Mouse (Mus musculus): Measurements from ENCODE around the gene Napb. TPM values are rescaled to one million over a fixed set of nuclear protein-coding genes. Genes with fewer than 3 reads are reported as not detected.

Napb gene
- polyA plus RNA-seq, 1 experiment: 0.40 TPM

DNA sequence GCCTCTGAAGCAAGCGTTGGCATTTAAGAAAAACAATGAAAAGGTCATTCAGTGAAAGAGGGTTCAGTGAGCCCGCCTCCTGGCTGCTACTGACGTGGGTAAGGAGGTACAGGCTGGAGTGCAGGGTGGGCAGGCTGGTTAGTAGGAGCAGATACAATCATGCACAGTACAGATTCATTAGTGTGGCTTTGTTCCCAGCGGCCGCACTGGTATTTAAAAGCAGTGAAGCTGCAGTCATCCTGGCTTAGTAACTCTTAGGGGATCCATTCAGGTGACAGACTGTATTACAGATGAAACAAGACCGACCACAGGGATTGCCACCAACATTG is 25.1 kb downstream of the Napb start:
- Histone ChIP-seq H3K4me1 (ENCODE audit: control insufficient read depth, insufficient read depth, insufficient read length, low read length) (no peaks in the 10 kb centered on the region), H3K27ac (replicated peaks; ENCODE audit: low read depth, low read length) (no peak overlapping the region), H3K4me3 (ENCODE audit: insufficient read depth, low read depth, low read length) (no peak overlapping the region)

DNA sequence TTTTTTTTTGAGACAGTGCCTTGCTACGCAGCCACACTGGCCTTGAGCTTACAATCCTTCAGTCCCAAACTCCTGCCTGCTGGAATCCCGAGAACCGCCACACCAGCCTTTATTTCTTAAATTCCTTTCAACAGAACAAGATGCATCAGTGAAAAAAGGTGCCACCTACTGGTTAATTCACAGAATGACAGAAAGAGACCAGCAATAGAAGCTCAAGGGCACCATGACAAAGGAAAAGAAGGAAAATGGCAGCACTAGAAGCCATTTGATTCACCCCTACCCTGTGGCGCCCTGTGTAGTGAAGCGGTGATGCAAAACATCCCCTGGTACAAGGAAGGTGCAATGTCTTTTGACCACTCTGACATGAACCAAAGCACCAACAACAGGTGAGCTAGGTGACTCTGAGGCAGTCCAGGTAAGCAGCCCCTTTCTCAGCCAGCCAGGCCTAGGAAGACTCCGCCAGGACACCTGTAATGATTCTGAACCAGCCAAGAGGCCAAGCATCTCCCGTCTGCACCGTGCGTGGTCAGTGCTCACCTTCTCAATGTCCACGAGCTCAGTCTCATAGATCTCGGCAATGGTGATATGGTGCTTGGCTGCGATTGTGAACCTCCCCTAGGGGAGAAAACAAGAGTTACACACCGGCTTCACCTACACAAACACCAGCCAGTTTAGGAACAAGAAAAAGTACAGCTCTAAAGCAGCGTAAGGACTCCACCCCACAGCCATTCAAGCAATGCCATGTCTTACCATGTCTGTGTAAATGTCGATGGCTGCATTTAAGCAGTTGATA is 25.7 kb downstream of the Napb start:
- Histone ChIP-seq H3K4me3 (ENCODE audit: insufficient read depth, low read depth, low read length) (no peak overlapping the region), H3K4me1 (ENCODE audit: control insufficient read depth, insufficient read depth, insufficient read length, low read length) (no peaks in the 10 kb centered on the region), H3K27ac (replicated peaks; ENCODE audit: low read depth, low read length) (no peak overlapping the region)

DNA sequence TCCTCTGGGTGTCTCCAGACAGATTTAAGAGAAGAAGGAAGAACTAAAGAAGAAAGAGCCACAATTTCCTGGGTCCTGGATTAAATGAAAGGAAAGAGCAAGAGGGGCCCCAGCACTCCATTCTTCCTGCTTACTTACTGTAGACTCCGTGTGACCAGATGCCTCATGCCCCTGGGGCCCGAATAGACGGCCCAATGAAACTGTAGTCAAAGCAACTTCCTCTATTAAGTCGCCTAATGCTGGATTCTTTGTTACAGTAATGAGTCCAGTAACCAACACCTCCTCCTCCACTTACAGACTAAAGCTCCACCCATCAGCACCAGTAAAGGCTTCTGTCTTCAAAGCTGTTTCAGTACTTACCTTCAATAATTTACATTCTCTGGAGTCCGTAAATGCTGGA is 33.7 kb downstream of the Napb start:
- no peaks in the 10 kb centered on the region for H3K4me1 ChIP-seq (ENCODE audit: control insufficient read depth, insufficient read depth, insufficient read length, low read length)
- H3K27ac ChIP-seq (replicated peaks; ENCODE audit: low read depth, low read length): no peak overlapping the region
- no peak overlapping the region for H3K4me3 ChIP-seq (ENCODE audit: insufficient read depth, low read depth, low read length)

DNA sequence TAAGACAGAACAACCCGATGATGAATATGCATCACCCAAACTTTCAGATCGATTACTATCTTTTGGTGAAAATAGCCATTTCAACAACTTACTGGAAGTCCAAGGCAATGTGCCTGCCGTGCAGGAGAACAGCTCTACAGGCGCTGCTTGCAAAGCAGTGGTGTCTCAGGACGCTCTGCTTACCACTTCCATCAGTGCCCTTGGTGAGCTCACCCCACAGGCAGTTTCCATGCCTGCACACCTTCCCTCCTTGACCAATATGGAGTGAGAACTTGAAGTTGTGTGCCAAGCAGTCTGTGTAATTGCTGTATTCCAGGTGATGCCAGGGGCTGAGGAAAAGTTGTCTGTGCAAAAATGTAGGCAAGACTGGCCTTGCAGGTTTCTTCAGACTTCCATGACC is 41.5 kb downstream of the Napb start:
- H3K4me3 ChIP-seq (ENCODE audit: insufficient read depth, low read depth, low read length): no peak overlapping the region
- H3K4me1 ChIP-seq (ENCODE audit: control insufficient read depth, insufficient read depth, insufficient read length, low read length): peaks cover 2% of the 10 kb centered on the region; the same call in 1 of the 2 replicates
- H3K27ac ChIP-seq (replicated peaks; ENCODE audit: low read depth, low read length): no peak overlapping the region

DNA sequence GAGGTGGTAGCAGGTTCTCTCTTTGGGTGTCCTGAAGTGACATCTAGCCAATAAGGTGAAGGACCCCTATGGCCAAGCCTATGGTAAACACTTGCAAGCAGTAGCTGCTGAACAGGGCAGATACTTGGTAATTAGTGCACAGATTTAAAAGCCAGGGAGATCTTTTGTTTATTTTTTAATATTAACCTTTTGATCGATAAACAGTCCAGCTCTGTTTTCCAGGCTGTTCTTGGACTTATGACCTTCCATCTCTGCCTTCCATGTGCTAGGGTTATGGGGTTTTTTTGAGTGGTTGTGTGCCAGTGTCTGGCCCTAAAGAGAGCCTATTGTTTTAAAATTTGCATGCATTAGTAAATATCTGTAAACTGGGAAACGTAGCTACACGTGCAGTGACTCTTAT is 42.0 kb downstream of the Napb start:
- peaks cover 2% of the 10 kb centered on the region; the same call in 1 of the 2 replicates for H3K4me1 ChIP-seq (ENCODE audit: control insufficient read depth, insufficient read depth, insufficient read length, low read length)
- H3K27ac ChIP-seq (replicated peaks; ENCODE audit: low read depth, low read length): no peak overlapping the region
- no peak overlapping the region for H3K4me3 ChIP-seq (ENCODE audit: insufficient read depth, low read depth, low read length)

DNA sequence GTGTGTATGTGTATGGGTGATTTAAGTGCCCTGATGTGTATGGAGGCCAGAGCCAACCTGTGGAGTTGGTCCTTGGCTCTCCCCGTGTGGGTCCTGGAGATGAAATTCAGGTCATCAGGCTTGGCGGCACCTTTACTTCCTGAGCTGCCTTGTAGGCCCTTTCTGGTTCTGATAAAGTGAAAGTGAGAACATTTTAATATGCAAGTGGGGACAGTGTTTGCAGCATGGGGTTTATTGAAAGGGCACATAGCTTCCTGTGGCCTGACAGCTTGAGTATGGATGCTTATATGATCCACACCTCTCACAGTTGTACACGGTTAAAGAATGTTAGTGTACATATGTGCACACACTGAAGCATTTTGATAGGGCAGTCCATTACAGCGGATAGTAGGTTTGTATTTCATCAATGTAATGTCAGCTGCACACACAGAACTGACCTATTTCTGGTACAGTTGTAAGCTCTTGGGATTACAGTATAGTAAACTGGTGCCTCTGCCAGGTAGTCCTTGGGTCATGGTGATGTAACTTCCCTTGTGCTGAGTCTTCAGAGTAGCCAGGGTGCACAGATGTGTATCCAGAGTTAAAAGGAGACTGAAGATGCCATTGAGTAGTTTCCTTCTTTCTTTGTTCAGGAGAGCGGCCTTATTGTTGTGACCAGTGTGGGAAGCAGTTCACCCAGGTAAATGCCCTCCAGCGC is 42.7 kb downstream of the Napb start:
- H3K27ac ChIP-seq (replicated peaks; ENCODE audit: low read depth, low read length): no peak overlapping the region
- H3K4me1 ChIP-seq (ENCODE audit: control insufficient read depth, insufficient read depth, insufficient read length, low read length): peaks cover 2% of the 10 kb centered on the region
- H3K4me3 ChIP-seq (ENCODE audit: insufficient read depth, low read depth, low read length): no peak overlapping the region

DNA sequence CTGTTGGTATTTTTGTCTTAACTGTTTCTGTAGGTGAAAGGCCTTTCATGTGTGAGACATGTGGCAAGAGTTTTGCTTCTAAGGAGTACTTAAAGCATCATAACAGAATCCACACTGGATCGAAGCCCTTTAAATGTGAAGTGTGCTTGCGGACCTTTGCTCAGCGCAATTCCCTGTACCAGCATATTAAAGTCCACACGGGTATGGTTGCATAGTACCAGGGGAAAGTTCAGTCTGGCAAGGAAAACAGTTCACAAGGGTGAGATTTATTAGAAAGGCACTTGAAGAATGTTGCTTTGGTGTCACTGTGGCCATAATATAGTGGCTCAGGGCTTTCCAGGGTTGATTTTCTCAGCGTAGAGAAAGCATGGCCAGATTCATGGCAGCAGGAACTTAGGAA is 44.3 kb downstream of the Napb start:
- H3K27ac ChIP-seq (replicated peaks; ENCODE audit: low read depth, low read length): no peak overlapping the region
- H3K4me3 ChIP-seq (ENCODE audit: insufficient read depth, low read depth, low read length): no peak overlapping the region
- H3K4me1 ChIP-seq (ENCODE audit: control insufficient read depth, insufficient read depth, insufficient read length, low read length): peaks cover 2% of the 10 kb centered on the region

DNA sequence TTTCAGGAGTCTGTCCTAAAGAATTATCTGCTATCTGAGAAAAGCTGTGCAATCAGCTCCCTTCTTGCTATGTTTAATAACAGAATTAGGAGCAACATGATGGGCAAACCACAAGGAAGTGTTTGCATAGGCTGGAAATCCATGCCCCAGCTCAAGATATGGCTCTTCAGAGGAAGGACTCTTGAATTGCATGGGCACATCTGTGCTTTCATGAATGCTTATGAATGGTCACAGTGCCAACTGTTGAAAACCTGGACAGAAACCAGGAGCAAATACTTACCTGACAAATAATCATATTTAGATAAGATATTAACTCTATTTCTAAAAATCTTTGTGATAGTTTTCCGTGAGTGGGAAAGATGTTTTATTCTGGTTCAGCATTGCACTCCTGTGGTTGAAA is 45.4 kb downstream of the Napb start:
- H3K27ac ChIP-seq (replicated peaks; ENCODE audit: low read depth, low read length): no peak overlapping the region
- peaks cover 8% of the 10 kb centered on the region for H3K4me1 ChIP-seq (ENCODE audit: control insufficient read depth, insufficient read depth, insufficient read length, low read length)
- H3K4me3 ChIP-seq (ENCODE audit: insufficient read depth, low read depth, low read length): no peak overlapping the region

DNA sequence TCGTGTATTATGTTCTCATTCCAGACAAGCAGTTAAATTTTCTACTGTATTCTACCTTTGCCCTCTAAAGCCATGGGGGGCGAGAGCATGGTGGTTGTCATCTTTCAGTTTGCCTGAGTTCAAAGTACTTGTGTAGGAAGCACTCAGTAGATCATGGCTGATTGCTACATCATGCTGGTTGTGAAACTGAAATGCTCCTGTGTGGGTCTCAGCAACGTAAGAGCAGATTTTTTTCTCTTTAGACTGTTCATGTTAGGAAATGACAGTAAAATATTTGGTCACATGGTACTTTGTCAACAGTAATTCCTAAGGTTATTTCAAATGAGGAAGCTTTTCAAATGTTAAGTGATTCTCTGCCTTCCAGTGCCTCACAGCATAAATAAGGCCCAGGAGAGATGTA is 46.6 kb downstream of the Napb start:
- Histone ChIP-seq H3K4me1 (ENCODE audit: control insufficient read depth, insufficient read depth, insufficient read length, low read length) (peaks cover 8% of the 10 kb centered on the region), H3K4me3 (ENCODE audit: insufficient read depth, low read depth, low read length) (no peak overlapping the region), H3K27ac (replicated peaks; ENCODE audit: low read depth, low read length) (no peak overlapping the region)

DNA sequence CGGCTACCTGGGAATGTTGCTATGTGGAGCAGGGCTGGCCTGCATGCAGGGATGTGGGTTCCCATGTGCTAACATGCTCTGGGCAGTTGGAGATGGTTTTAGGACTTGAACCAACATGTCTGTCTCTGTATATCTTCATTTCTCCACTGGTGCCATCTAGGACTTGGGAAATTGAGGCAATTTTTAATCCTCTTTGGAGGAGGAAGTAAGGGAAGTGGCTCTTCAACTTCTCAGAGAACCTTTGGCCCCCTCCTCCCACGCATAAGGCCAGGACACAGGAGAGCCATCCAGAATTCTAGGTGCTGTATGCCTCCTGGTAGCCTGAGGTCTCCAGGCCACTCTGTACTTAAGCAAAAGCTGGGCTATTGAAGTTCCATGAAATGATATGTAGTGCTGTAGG is 47.3 kb downstream of the Napb start:
- H3K4me1 ChIP-seq (ENCODE audit: control insufficient read depth, insufficient read depth, insufficient read length, low read length): peaks cover 8% of the 10 kb centered on the region
- no peak overlapping the region for H3K4me3 ChIP-seq (ENCODE audit: insufficient read depth, low read depth, low read length)
- no peak overlapping the region for H3K27ac ChIP-seq (replicated peaks; ENCODE audit: low read depth, low read length)

DNA sequence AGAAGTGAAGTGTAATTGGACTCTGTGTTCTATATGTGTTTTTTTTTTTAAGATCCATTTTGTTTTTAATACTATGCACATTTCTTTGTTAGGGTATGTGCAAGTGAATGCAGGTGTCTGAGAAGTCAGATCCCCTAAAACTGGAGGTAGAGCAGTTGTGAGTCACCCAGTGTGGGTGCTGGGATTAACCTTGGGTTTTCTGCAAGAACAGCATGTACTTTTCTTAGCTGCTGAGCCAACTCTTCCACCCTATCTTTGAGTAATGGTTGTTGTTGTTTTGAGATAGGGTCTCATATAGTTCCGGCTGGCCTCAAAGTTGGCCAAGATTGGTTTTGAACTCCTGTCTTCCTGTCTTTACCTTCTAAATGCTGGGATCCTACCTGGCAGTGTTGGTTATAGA is 49.2 kb downstream of the Napb start:
- Histone ChIP-seq H3K27ac (replicated peaks; ENCODE audit: low read depth, low read length) (no peak overlapping the region), H3K4me3 (ENCODE audit: insufficient read depth, low read depth, low read length) (no peak overlapping the region), H3K4me1 (ENCODE audit: control insufficient read depth, insufficient read depth, insufficient read length, low read length) (peaks cover 6% of the 10 kb centered on the region)

DNA sequence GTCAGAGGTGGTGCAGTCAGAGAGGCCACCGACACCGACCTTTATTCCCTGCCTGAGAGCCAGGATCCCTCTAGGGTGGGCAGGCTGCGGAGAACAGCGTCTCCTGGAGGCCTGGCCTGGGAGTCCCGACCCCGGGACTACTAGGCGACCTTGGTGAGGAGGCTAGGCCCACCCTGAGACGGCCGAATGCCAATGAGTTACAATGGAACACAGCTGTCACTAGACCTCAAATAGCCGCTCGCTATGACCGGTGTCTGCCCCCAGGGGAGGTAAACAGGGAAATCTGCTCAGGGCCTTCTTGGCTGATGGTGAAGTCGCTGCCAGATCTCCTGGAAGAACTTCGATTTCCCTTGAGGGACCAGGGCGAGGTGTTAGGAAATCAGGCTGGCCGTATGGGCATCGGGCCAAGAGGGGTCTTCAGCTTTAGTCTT is 50.8 kb downstream of the Napb start:
- Histone ChIP-seq H3K4me1 (ENCODE audit: control insufficient read depth, insufficient read depth, insufficient read length, low read length) (peaks cover 6% of the 10 kb centered on the region), H3K27ac (replicated peaks; ENCODE audit: low read depth, low read length) (peak overlapping the region; percentile 43), H3K4me3 (ENCODE audit: insufficient read depth, low read depth, low read length) (peak overlapping the region; percentile 78)

DNA sequence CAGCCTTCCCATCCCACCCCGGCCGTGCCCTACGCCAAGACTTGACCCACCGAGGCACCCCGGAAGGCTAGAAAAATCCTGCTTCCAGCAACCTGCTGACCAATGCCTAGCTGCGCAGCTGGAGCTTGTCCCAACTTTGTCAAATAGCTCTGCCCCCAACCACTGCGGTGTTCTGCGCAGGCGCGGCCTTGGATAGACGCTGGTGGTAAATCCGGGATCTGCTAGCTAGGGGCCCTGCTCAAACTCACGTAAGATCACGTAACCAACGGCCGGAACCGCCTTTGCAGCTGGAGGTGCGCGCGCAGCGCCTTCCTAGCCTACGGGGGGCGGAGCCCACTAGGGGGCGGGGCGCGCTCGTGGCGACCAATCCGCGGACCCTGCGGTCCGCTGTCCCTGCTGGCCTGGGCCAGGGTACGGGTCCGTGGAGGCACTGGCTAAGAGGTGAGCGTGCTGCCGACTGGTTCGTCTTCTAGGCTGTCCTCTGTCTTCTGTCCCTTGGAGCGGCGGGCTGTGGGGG is 51.4 kb downstream of the Napb start, which contains the start of gene Gzf1:
Gene Gzf1, plus strand, starts transcription at position 249 of the 517 bp plus-strand sequence.
- Histone ChIP-seq H3K4me1 (ENCODE audit: control insufficient read depth, insufficient read depth, insufficient read length, low read length) (peaks cover 6% of the 10 kb centered on the region), H3K27ac (replicated peaks; ENCODE audit: low read depth, low read length) (peak within 1 kb of the TSS; percentile 82), H3K4me3 (ENCODE audit: insufficient read depth, low read depth, low read length) (peak within 1 kb of the TSS; percentile 81)

DNA sequence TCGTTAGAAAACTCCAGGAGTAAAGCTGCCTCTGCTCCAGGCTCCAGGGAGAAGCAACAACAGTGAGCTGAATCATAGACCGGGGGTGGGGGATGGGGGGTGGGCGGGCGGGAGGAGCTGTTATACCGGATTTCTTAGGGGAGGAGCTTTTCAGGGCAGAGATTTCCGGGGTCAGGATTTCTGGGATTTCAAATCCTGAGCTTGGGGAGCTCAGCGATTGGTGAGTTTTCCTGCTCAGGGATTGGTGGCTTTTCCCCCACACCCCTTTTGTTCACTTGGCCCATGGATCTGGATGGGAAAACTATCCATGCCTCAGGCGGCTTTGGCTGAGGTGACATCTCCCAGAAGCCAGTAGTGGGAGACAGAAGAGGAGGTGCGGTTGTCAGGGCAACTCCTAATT is 52.9 kb downstream of the Napb start:
- H3K4me1 ChIP-seq (ENCODE audit: control insufficient read depth, insufficient read depth, insufficient read length, low read length): peaks cover 6% of the 10 kb centered on the region; the same call in 1 of the 2 replicates
- H3K27ac ChIP-seq (replicated peaks; ENCODE audit: low read depth, low read length): peak overlapping the region; percentile 74
- H3K4me3 ChIP-seq (ENCODE audit: insufficient read depth, low read depth, low read length): peak overlapping the region; percentile 24; the same call in 1 of the 2 replicates

DNA sequence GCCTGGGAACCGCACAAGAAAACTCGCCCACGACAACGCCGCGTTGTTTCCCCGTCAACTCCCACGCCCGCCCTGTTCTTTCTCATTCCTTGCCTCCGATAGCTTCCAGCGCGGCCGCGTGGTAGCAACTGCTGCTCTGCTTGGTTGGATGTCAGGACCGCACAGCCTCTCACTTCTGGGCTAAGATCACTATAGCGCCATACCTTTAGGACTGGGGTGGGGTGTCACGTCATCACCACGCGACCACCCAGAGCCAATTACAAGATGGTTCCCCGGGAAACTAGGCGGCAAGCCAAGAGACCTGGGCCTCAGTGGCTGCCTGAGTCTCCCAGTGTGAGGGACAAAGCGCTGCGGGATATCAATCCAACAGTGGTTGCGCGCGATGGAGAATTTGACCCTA is 54.5 kb downstream of the Napb start:
- H3K4me3 ChIP-seq (ENCODE audit: insufficient read depth, low read depth, low read length): no peak overlapping the region
- peaks cover 6% of the 10 kb centered on the region; the same call in 1 of the 2 replicates for H3K4me1 ChIP-seq (ENCODE audit: control insufficient read depth, insufficient read depth, insufficient read length, low read length)
- no peak overlapping the region for H3K27ac ChIP-seq (replicated peaks; ENCODE audit: low read depth, low read length)

Measured in brown adipose tissue, adult 24 weeks (tissue).